Mouse (Mus musculus) testis, postnatal 14 days (tissue): Measurements from ENCODE around the gene Tomm7.
A peak's percentile ranks its signal among the peaks of the same experiment; 100 is the strongest.
"Not testable (repeated sequence)": the region's sequence is repeated elsewhere in the genome, so short reads cannot be mapped to it uniquely, and the experiment has no call there.

ENCODE experiments used
- DNase-seq: peaks from one replicate; pipeline ENCODE4 v3.0.0; 2021; ENCODE audit warnings: low spot score

Gene Tomm7

GRCm38 (mm10) chr5:23851160-23851555, 7.2 kb upstream of the Tomm7 start:
- not testable (repeated sequence) for DNase-seq

GRCm38 (mm10) chr5:23850345-23851159, 6.6 kb upstream of the Tomm7 start:
- peak; percentile 85 for DNase-seq

GRCm38 (mm10) chr5:23845141-23845540, 1.2 kb upstream of the Tomm7 start:
- no peak for DNase-seq

- no peak for DNase-seq
Observed at GRCm38 (mm10) chr5:23844531-23844841, 525 bp upstream of the Tomm7 start.

- DNase-seq: no peak
Observed at GRCm38 (mm10) chr5:23838158-23838557, 5.8 kb downstream of the Tomm7 start.

GRCm38 (mm10) chr5:23835691-23836090, 8.3 kb downstream of the Tomm7 start:
- DNase-seq: not testable (repeated sequence)

- peak; percentile 69 for DNase-seq
Observed at GRCm38 (mm10) chr5:23830897-23831752, 12.8 kb downstream of the Tomm7 start.

GRCm38 (mm10) chr5:23826321-23827004, 17.5 kb downstream of the Tomm7 start:
- DNase-seq: peak; percentile 39

GRCm38 (mm10) chr5:23824171-23824733, 19.7 kb downstream of the Tomm7 start:
- no peak for DNase-seq

GRCm38 (mm10) chr5:23822306-23822705, 21.7 kb downstream of the Tomm7 start:
- no peak for DNase-seq

GRCm38 (mm10) chr5:23816681-23817080, 27.3 kb downstream of the Tomm7 start:
- no peak for DNase-seq

- no peak for DNase-seq
Observed at GRCm38 (mm10) chr5:23814841-23815240, 29.1 kb downstream of the Tomm7 start.

GRCm38 (mm10) chr5:23792726-23793125, 51.2 kb downstream of the Tomm7 start:
- DNase-seq: no peak

- DNase-seq: no peak
Observed at GRCm38 (mm10) chr5:23789078-23789612, 54.8 kb downstream of the Tomm7 start.
